Mouse (Mus musculus): ENCODE results near the gene Cerkl. TPM values are rescaled to one million over a fixed set of nuclear protein-coding genes. Genes with fewer than 3 reads are reported as not detected.
A peak's percentile ranks its signal among the peaks of the same experiment; 100 is the strongest.

Gene Cerkl
- polyA plus RNA-seq, 1 experiment from 2014 or later, result 1.7 TPM

GRCm38 (mm10) chr2:79398831-79399230 is 57.8 kb downstream of the Cerkl start:
- Histone ChIP-seq H3K27ac (replicated peaks) (0 out of 2 replicates have a peak overlapping the region, but pooled peaks have one; percentile 7), H3K4me1 (peaks cover 11% of the 10 kb centered on the region; the same call in 1 of the 2 replicates), H3K9me3 (no peaks in the 10 kb centered on the region), H3K36me3 (no peaks in the 10 kb centered on the region), H3K9ac (replicated peaks) (no peak overlapping the region), H3K27me3 (no peaks in the 10 kb centered on the region), H3K4me2 (replicated peaks) (no peak overlapping the region), H3K4me3 (no peak overlapping the region)
- 45% methylated on average over 5 of the region's 5 CpGs for WGBS
- ATAC-seq (replicated peaks), result no peak

GRCm38 (mm10) chr2:79398343-79398742 is 58.2 kb downstream of the Cerkl start:
- H3K27ac ChIP-seq (replicated peaks), result no peak overlapping the region
- no peaks in the 10 kb centered on the region for H3K36me3 ChIP-seq
- H3K4me1 ChIP-seq, result peaks cover 11% of the 10 kb centered on the region; the same call in 1 of the 2 replicates
- H3K27me3 ChIP-seq, result no peaks in the 10 kb centered on the region
- H3K4me2 ChIP-seq (replicated peaks), result no peak overlapping the region
- no peak overlapping the region for H3K9ac ChIP-seq (replicated peaks)
- 42% methylated on average over 2 of the region's 2 CpGs for WGBS
- no peak overlapping the region for H3K4me3 ChIP-seq
- ATAC-seq (replicated peaks), result no peak
- H3K9me3 ChIP-seq, result no peaks in the 10 kb centered on the region

- no peak overlapping the region for H3K27ac ChIP-seq (replicated peaks)
- no peak overlapping the region for H3K4me2 ChIP-seq (replicated peaks)
- H3K9ac ChIP-seq (replicated peaks), result no peak overlapping the region
- H3K27me3 ChIP-seq, result no peaks in the 10 kb centered on the region
- ATAC-seq (replicated peaks), result 0 out of 2 replicates have a peak, but pooled peaks have one; percentile 53
- H3K9me3 ChIP-seq, result no peaks in the 10 kb centered on the region
- H3K36me3 ChIP-seq, result no peaks in the 10 kb centered on the region
- H3K4me3 ChIP-seq, result no peak overlapping the region
- WGBS, result 37% methylated on average over 2 of the region's 2 CpGs
- peaks cover 11% of the 10 kb centered on the region; the same call in 1 of the 2 replicates for H3K4me1 ChIP-seq
These were observed 59.5 kb downstream of the Cerkl start for GRCm38 (mm10) chr2:79397107-79397506.

- Histone ChIP-seq H3K9me3 (no peaks in the 10 kb centered on the region), H3K4me1 (peaks cover 16% of the 10 kb centered on the region), H3K36me3 (no peaks in the 10 kb centered on the region), H3K9ac (replicated peaks) (no peak overlapping the region), H3K27me3 (no peaks in the 10 kb centered on the region), H3K4me3 (no peak overlapping the region), H3K4me2 (replicated peaks) (no peak overlapping the region; the same call in 1 of the 2 replicates), H3K27ac (replicated peaks) (peak overlapping the region; percentile 27; the same call in 1 of the 2 replicates)
- WGBS, result 7% methylated on average over 12 of the region's 12 CpGs
- peak; percentile 77 for ATAC-seq (replicated peaks)
These were observed 77.2 kb downstream of the Cerkl start for GRCm38 (mm10) chr2:79379087-79380041.

- H3K36me3 ChIP-seq, result no peaks in the 10 kb centered on the region
- 0 out of 2 replicates have a peak overlapping the region, but pooled peaks have one; percentile 27 for H3K27ac ChIP-seq (replicated peaks)
- ATAC-seq (replicated peaks), result peak; percentile 53
- peaks cover 16% of the 10 kb centered on the region for H3K4me1 ChIP-seq
- H3K4me2 ChIP-seq (replicated peaks), result no peak overlapping the region
- H3K27me3 ChIP-seq, result no peaks in the 10 kb centered on the region
- H3K9ac ChIP-seq (replicated peaks), result no peak overlapping the region
- WGBS, result 49% methylated on average over 8 of the region's 8 CpGs
- H3K9me3 ChIP-seq, result no peaks in the 10 kb centered on the region
- no peak overlapping the region for H3K4me3 ChIP-seq
These were observed 78.1 kb downstream of the Cerkl start for GRCm38 (mm10) chr2:79378346-79379086.

- H3K9me3 ChIP-seq, result no peaks in the 10 kb centered on the region
- no peak overlapping the region for H3K9ac ChIP-seq (replicated peaks)
- H3K4me1 ChIP-seq, result no peaks in the 10 kb centered on the region
- no peak overlapping the region for H3K27ac ChIP-seq (replicated peaks)
- H3K27me3 ChIP-seq, result no peaks in the 10 kb centered on the region
- H3K4me3 ChIP-seq, result no peak overlapping the region
- 57% methylated on average over 6 of the region's 6 CpGs for WGBS
- no peaks in the 10 kb centered on the region for H3K36me3 ChIP-seq
- no peak overlapping the region for H3K4me2 ChIP-seq (replicated peaks)
- ATAC-seq (replicated peaks), result no peak
These were observed 83.9 kb downstream of the Cerkl start for GRCm38 (mm10) chr2:79372486-79373200.

GRCm38 (mm10) chr2:79372154-79372467 is 84.5 kb downstream of the Cerkl start:
- Histone ChIP-seq H3K9me3 (no peaks in the 10 kb centered on the region), H3K4me3 (no peak overlapping the region), H3K27me3 (no peaks in the 10 kb centered on the region), H3K4me2 (replicated peaks) (no peak overlapping the region), H3K4me1 (no peaks in the 10 kb centered on the region), H3K9ac (replicated peaks) (no peak overlapping the region), H3K27ac (replicated peaks) (no peak overlapping the region), H3K36me3 (no peaks in the 10 kb centered on the region)
- 69% methylated on average over 2 of the region's 2 CpGs for WGBS
- ATAC-seq (replicated peaks), result no peak

GRCm38 (mm10) chr2:79371326-79372153 is 85.0 kb downstream of the Cerkl start:
- no peak for ATAC-seq (replicated peaks)
- no peaks in the 10 kb centered on the region for H3K9me3 ChIP-seq
- 92% methylated on average over 7 of the region's 7 CpGs for WGBS
- H3K36me3 ChIP-seq, result no peaks in the 10 kb centered on the region
- H3K4me1 ChIP-seq, result no peaks in the 10 kb centered on the region
- no peak overlapping the region for H3K9ac ChIP-seq (replicated peaks)
- H3K27me3 ChIP-seq, result no peaks in the 10 kb centered on the region
- no peak overlapping the region for H3K27ac ChIP-seq (replicated peaks)
- H3K4me3 ChIP-seq, result no peak overlapping the region
- H3K4me2 ChIP-seq (replicated peaks), result no peak overlapping the region

- Histone ChIP-seq H3K27ac (replicated peaks) (no peak overlapping the region), H3K36me3 (no peaks in the 10 kb centered on the region), H3K9me3 (no peaks in the 10 kb centered on the region), H3K27me3 (no peaks in the 10 kb centered on the region), H3K4me1 (no peaks in the 10 kb centered on the region), H3K4me2 (replicated peaks) (no peak overlapping the region), H3K4me3 (no peak overlapping the region), H3K9ac (replicated peaks) (no peak overlapping the region)
- ATAC-seq (replicated peaks), result no peak
- 81% methylated on average over 9 of the region's 9 CpGs for WGBS
These were observed 85.8 kb downstream of the Cerkl start for GRCm38 (mm10) chr2:79370711-79371312.

GRCm38 (mm10) chr2:79369905-79370304 is 86.7 kb downstream of the Cerkl start:
- no peak overlapping the region for H3K4me2 ChIP-seq (replicated peaks)
- H3K9ac ChIP-seq (replicated peaks), result no peak overlapping the region
- no peaks in the 10 kb centered on the region for H3K9me3 ChIP-seq
- no peaks in the 10 kb centered on the region for H3K27me3 ChIP-seq
- no peaks in the 10 kb centered on the region for H3K36me3 ChIP-seq
- H3K27ac ChIP-seq (replicated peaks), result no peak overlapping the region
- no peaks in the 10 kb centered on the region for H3K4me1 ChIP-seq
- ATAC-seq (replicated peaks), result no peak
- WGBS, result 78% methylated on average over 4 of the region's 4 CpGs
- H3K4me3 ChIP-seq, result no peak overlapping the region

- Histone ChIP-seq H3K27ac (replicated peaks) (no peak overlapping the region), H3K4me1 (no peaks in the 10 kb centered on the region), H3K9me3 (no peaks in the 10 kb centered on the region), H3K36me3 (no peaks in the 10 kb centered on the region), H3K27me3 (no peaks in the 10 kb centered on the region), H3K4me3 (no peak overlapping the region), H3K9ac (replicated peaks) (no peak overlapping the region), H3K4me2 (replicated peaks) (no peak overlapping the region)
- 78% methylated on average over 7 of the region's 7 CpGs for WGBS
- ATAC-seq (replicated peaks), result no peak
These were observed 87.5 kb downstream of the Cerkl start for GRCm38 (mm10) chr2:79369061-79369524.

Measured in forebrain, embryonic 15.5 days (tissue).